Mouse (Mus musculus): Measurements from ENCODE around the gene S100a6.
A peak's percentile ranks its signal among the peaks of the same experiment; 100 is the strongest.

The S100a6 gene

DNA sequence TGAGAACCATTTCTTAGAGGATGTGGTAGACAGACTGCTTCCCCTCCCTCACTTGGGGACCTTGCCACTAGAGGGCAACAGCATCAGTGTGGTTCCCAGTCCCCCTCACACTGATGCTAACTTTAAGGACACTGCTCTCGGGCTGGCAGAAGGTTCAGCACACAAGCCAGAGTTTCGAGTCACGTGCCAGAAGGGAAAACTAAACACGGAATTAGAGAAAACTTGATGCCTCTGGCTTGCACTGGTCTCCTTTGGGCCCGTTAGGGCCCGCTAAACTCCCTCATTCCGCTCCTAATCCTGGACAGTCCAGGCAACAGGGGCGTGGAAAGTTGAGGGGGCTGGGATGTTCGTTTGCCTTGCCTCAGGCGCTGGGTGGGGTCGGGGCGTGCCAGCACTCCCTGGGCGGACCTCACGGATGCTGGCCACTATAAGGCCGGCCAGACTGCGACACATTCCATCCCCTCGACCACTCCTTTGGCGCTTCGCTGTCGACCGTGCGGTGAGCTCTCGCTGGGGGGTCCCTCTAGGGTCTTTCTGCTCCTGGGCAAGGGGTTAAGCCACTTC, at the start of gene S100a6:
Gene S100a6, plus strand, starts transcription at position 155 of the 564 bp plus-strand sequence.
- DNase-seq (ENCODE audit: low spot score): peak; percentile 57

DNA sequence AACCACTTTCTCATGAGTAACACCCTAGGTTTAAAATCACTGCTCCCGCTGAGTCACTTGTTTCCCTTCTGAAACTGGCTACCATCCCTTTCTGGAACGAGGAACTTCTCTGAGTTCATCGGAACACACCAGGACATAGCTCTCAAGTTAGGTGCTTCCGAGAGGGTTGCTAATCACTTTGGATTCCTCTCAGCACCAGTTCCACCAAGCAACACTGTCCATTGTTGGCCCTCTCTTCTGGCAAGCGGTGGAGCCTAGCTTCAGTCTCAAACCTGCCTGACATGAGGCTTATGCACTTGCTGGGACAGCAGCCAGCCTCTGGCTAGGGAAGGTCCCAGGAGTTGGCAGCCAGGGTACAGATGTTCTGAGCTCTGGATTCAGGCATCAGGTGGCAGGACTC, 38.0 kb upstream of the S100a6 start:
- no peak for DNase-seq (ENCODE audit: low spot score)

DNA sequence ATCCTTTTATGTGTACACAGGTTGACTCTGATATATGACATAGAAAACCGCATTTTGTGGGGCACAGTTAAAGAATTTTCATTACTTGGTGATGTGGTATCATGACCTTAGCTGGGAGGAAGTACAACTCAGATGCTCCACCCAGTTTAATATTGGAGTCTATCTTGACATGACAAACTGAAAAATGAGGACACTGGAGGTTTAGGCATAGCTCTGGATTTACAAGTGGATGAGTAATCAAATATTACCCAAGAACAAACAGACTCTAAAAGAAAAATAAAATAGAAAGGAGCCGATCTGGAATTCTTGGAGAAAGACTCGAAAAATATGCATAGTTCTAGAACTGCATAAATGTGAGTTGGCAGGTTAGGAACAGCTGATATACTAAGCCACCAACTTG, 37.4 kb upstream of the S100a6 start:
- no peak for DNase-seq (ENCODE audit: low spot score)

DNA sequence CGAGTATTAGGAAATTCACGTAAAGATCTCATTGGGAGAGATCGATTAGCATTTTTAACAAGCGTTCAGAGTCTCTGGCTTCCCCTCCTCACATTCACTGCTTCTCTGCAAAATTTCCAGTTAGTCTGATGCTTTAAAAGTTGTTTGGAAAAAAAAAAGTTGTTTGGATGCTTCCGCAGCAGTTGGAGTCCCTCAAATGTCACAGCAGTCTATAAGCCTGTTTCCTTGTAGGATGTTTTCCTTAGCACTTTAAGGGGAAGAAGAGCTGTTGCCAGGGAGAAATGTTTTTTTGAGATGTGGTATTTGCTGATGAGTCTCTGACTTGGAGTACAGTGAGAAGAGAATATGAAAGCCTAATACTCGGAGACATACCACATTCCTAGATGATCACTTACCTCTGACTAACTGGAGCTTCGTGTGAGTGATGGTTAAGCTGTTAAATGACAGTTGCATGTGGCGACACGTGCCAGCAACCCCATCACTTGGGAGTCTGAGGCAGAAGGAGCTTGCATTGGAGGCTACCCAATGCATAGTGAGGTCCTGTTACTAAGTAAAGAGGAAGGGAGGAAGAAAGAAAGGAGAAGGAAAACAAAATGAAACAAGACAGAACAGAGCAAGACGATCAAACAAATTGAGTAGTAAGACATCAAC, 36.2 kb upstream of the S100a6 start:
- DNase-seq (ENCODE audit: low spot score): no peak

DNA sequence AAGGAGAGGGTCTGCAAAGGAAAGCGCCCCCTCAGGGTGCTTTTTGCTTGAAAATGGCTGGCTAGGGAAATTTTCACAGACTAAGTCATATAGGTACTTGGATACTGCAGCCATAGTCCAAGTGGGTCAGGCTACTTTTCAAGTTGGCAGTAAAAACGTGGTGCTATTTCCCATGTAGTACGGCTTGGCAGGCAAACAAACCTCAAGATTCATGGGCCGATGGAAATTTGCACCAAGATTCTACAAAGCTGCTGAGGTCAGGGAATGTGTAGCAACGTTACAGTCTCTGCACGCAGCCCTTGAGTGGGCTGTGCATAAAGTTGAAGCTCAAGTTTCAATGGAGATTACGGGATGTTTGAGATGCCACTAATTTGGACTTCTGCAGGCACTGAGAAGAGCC, 33.2 kb upstream of the S100a6 start:
- DNase-seq (ENCODE audit: low spot score): peak; percentile 11

DNA sequence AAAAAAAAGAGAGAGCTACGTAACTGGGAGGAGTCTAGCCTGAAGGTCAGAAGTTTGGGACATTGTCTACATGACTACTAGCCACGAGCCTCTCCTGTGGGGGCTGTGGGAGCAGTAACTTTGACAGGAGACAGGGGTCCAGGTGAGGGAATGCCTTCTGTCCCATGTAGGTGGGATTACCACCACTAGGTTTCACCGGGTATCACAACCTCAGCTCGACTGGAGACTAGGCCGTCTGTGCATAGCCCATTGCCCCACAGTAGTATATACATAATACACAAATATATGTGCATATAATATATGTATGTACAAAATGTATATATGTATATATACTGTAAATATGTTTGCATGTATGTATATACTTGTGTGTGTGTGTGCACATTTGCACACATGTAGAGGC, 31.5 kb upstream of the S100a6 start:
- no peak for DNase-seq (ENCODE audit: low spot score)

DNA sequence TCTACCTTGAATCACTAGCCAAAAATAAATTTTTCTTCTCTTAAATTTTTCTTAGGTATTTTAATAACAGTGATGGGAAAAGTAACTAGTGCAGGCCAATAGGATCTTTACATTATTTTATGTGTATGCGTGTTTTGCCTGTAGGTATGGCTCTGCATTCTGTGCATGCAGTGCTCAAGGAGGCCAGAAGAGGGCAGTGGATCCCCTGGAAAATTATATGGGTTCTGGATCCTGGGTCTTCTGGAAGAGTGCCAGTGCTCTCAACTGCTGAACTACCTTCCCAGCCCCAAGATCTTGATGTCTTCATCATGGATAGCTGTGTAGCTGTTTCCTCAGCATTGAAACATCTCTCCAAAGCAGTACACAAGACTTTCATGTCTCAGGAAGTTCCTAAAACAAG, 30.5 kb upstream of the S100a6 start:
- DNase-seq (ENCODE audit: low spot score): no peak

DNA sequence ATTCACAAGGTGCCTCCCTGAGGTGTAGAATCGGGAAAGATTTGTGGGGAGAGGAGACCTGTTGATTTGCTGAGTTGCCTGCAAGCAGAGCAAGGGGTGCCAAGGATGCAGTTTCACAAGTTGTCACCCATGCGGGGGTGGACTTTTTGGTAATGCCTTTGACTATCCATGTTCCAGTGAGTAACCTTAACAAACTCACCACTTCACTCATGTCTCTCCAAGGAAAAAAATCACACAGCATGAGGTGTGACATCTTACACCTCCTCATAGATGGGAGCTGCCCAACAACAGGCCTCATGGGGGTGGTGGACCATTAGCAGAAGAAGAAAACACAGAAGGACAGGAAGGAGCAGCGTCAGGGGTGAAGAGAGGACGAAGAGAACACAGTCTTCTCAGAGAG, 30.1 kb upstream of the S100a6 start:
- DNase-seq (ENCODE audit: low spot score): no peak

DNA sequence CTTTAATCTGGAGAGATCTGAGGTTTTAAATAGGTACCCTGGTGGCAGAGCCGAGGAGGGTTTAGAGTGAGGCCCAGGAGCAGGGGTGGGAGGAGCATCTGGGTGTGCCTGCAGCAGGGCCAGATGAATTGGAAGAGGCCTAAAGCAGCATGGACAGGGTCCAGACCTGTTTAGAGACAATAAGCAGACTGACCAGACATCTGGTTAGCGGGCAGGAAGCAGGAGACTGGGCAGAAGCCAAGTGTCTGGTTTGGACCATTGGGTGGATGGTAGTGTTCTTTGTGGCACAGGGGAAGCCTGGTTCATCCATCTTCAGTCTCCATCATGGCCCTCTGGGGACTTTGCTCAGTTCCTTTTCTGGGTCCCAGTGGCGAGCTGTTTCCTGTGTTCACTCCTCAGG, 28.8 kb upstream of the S100a6 start:
- DNase-seq (ENCODE audit: low spot score): peak; percentile 36

DNA sequence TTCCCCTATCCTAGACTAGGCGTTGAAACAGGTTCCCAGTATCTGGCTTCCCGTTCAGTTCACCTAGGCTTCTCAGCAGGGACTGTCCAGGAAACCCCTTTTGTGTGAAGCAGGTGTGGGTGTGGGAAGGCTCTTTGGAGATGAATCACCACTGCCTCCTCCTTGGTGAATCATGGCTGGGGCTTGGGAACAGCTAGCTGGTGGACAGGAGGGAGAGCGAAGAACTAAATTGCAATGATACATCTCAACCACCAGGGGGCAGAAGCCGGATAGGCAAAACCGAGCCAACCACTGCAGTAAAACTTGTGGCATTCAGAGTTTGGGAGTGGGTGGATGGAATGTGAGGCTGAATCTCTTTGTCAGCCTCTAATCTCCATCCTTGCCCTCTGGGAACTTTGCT, 27.1 kb upstream of the S100a6 start:
- peak; percentile 66 for DNase-seq (ENCODE audit: low spot score)

DNA sequence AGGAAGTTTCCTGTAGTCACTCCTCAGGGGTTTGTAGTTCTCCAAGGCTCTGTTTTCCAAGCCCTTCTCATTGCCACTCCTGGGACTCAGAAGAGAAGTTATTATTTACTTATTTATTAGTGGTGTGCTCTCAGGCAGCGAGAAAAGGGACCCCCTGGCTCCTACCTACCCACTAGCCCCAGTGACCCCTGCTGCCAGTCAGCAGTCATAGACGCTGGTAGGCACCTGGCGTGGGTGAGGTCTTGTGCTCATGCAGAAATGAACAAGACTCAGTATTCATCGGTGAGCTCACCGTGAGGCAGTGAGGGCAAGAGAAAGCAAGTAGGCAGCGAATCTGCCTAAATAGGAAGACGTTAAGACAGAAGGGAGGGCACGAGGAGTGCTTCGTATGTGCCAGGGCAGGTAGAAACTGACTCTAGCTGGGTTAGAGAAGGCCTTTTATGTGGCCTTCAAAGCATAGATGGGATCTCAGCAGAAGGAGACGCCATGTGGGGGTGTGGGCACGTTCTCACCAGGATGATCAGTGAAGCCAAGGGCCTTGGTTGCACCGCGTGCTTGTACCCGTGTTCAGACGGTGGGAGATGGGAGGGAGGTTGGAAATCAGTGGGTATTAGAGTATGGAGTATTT, 26.6 kb upstream of the S100a6 start:
- no peak for DNase-seq (ENCODE audit: low spot score)

DNA sequence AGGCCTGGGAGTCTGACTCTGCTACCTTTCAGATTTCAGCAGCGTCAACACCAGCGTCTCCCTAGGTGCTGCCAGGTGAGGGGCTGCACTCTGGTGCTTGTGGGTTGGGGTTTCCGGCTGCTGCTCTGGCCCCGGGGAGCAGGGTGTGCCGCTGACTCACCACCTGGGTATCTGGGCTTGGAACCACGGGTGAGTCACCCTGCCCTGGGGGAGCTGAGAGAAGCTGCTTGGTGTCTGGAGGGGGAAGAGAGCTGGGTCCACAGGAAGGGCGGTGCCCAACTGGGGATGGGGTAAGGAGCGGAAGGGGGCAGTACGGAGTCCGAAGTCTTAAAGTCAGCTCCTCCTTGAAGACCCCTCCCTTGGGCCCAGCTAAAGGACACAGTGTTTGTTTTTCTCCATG, 25.8 kb upstream of the S100a6 start:
- DNase-seq (ENCODE audit: low spot score): peak; percentile 22

DNA sequence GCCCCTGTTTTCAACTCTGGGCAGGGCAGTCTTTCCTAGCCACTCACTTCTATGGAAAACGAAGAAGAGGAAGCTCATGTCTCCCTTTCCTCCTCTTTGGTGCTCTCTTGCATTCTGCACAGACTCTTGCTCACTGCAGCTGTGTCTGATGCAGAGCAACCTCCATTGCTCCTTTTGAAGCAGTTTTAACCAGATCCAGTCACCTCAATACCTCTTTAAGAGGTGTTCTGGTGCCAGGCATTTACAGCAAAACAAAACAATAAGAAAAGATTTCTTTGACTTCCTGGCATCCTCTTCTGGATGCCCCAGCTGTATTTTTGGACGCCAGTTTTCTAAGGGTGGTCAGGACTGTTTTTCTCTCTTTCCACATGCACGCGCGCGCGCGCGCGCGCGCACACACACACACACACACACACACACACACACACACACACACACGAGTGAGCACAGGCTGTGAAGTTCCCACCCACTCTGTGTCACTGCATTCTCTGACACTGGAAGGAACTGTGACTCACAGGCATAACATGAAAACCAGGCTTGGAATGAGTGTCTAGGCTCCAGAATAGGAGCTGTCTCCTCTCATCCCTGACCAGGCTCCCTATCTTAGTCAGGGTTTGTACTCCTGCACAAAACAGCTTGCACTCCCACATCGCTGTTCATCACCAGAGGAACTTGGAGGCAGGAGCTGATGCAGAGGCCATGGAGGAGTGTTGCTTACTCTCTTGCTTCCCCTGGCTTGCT, 25.2 kb upstream of the S100a6 start:
- no peak for DNase-seq (ENCODE audit: low spot score)

DNA sequence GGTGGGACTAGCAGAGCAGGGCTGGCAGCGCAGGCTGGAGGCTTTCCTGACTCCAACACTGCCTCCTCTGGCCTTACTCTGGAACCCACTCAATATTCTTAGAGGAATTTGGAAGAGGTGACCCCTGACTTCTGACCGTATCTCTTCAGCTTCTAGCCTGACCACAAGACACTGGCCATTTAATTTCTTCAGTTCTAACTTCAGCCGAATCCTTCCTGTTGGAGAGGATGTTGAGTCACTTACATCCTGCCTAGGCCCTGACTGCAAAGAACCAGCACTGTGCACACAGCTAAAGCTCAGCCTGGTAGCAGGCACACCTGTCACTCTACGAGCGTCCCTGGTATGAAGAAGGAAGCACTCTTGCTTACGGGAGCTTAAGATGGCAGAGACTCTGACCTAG, 23.3 kb upstream of the S100a6 start:
- DNase-seq (ENCODE audit: low spot score): no peak

DNA sequence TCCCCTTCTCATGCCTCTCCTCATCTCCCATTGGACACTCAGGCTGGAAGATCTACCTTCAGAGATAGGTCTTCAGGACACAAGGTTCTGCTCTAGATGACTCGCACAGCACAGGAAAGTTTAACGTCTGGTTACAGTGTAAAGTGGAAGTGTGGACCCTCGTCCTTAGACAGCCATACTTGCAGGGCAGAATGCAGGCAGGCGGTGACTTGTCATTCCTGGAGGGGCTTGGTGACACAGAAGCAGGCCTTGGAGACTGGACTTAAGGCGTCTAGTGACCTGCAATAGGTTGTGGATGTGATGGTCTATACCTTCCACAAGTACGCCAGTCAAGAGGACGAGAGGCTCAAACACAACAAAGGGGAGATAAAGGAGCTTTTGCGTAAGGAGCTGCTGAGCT, 22.7 kb upstream of the S100a6 start, which contains the start of gene S100a2:
Gene S100a2, plus strand, starts transcription at position 301 of the 400 bp plus-strand sequence.
- DNase-seq (ENCODE audit: low spot score): no peak

DNA sequence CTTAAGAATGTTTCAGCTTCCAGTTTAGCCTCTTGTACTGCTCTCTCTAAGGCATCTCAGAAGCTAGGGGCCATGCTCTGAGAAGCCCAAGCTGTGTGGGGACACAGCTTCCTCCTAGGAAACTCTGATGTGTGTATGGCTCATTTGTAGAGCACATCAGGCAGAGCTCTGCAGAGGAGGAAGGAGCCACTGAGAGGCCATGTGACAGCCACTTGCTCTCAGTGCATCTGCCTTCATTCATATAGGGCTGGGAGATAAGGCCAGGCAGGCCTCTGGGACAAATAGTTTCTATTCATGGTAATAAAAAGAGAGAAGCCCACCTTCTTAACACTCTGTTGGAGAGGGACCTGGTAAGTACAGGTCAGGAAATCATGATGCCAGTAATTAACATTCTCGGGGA, 18.2 kb upstream of the S100a6 start:
- no peak for DNase-seq (ENCODE audit: low spot score)

DNA sequence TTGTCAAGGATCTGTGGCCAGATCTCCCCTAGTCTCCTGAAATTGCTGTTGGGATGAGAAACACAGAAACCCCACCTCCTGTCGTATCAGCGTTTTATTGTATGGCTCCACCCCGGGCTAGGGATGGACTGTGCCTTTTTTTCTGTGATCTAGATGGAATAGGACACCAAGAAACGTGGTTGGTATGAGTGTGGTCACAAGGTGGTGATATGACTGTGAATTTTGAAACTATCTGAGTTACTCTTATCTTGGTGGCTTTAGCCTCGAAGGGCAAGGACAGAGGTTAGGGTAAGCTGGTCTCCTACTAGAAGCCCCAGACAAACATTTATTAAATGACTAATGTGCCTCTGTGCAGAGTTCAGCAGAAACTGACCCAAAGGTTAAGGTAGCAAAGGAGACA, 17.1 kb upstream of the S100a6 start:
- DNase-seq (ENCODE audit: low spot score): no peak

DNA sequence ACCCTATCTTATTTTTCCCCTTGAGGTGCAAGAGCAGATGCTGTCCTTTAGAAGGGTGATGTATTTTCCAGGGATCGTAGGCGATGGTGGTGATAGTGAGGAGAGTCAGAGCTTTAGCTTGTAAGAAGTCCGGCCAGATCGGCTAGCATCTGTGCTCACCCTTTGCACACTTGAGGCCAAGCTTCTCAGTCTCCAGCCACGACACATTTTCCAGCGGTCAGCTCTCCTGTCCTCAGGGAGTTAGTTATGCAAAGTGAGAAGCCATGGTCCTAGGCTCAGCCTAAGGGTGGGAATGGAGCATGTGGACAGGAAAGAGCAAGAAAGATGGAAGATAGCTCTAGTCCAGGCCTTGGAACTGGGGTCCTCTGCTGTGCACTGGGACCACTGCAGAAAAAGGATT, 15.9 kb upstream of the S100a6 start:
- no peak for DNase-seq (ENCODE audit: low spot score)

DNA sequence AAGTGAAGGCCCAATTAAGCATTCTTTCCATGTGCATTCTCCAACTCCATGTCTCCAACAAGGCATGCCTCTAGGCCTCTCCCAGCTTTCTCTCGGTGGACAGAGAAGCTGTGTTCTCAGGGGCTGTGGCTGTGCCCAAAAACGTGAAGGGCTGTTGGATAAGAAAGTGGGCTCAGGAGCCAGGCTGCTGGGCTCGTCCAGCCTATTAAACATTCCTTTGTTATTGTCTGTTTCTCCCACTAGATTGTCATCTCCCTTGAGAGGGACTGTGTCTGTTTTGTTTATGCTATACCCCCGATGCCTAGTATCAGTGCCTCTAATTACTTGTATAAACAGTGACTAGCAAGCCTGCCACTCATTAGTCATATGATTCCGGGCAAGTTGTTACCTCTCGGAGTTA, 14.9 kb upstream of the S100a6 start:
- DNase-seq (ENCODE audit: low spot score): no peak

DNA sequence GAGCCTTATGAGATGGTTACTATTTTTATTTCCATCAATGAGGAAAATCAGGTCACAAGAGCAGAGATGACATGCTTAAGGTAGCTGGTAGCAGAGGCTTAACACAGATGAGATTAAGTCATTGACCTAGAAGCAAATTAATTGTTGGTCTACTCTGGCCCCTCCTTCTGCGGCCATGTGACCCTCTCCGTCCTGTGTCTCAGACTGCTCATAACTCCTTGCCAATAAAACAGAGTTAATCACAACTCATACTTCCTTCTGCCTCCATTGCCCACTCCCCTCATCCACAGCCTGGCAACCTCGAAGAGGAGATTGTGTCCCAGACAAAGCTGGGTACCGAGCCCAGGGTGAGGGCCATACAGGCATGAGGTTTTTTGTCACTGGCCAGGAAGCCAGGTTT, 14.5 kb upstream of the S100a6 start:
- no peak for DNase-seq (ENCODE audit: low spot score)

DNA sequence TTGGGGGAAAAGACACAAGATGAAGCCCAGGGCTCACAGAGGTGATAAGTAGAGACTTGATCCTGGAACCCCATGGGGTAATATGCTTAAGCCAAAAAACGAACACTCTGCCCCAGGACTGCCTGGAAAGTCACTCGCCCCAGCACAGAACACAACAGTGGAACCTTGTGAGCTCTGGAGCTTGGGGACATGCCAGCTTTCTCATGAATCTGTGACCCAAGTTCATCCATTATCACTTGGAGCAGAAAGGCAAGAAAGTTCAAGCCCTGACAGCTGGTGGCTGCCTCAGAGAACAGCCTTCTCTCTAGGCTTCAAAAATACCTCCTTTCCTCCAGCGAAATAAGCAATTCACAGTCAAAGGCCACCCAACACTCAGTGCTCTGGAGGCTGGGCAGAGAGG, 13.3 kb upstream of the S100a6 start:
- no peak for DNase-seq (ENCODE audit: low spot score)

DNA sequence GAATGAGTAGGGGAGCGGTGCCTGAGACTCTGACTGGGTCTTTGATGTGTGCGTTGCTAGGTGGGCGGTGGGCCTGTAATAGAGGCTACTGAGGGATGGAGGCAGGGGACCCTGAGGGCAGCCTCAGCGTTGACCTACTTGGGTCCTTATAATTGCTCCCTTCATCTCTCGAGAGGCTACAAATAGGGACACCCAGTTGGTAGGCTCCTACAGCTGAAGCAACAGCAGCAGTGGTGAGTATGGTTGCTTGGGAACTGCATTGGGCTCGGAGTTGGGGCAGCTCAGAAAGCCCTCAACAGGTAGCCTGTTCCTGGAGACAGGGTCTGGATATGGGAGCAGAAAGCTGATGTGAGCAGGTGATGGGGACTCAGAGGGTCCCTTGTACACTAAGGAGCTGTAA, 12.6 kb upstream of the S100a6 start:
- no peak for DNase-seq (ENCODE audit: low spot score)

Data from yolk sac, embryonic 10.5 days (tissue).